ENCODE assay signal across 22 mouse cellular contexts in genomic region chr3:59295699-59296562, GRCm38 (mm10). TPM values are rescaled to one million over a fixed set of nuclear protein-coding genes. Genes with fewer than 3 reads are reported as not detected.
DNase-seq lines count a peak whose midpoint lies in the region; ATAC-seq lines count a peak whose summit lies in the region.
"Had no signal": no experiment of that assay in that cellular context is flagged by ENCODE, and none has a peak within 500 bp of the region (broad histone marks: within the 10 kb centered on the region; RNA-seq: fewer than 3 reads in every experiment).

No protein-coding gene starts in this region.

- peak; percentile 87 for DNase-seq in 3134 (ENCODE audit: extremely low read depth, insufficient read length, low spot score)
- peak; percentile 41 for DNase-seq in CD4-positive helper T cell, adult 2 months (ENCODE audit: low read depth, low spot score)
- DNase-seq in frontal cortex, postnatal 10 days (ENCODE audit: low spot score in 2 of 2) = no peak
- DNase-seq in liver, embryonic 11.5 days (ENCODE audit: low spot score) = no peak
- no peak for DNase-seq in left cerebral cortex, postnatal 4 days
- DNase-seq: adrenal gland, postnatal 10 days; cerebellum, adult 9-11 months; kidney, adult 18-20 months; liver, embryonic 13.5 days; right cerebral cortex, adult 18-20 months; thymus, postnatal 25 days had no signal

- no peak overlapping the region for H3K9ac ChIP-seq in limb, embryonic 13.5 days
- H3K9ac ChIP-seq in liver, embryonic 11.5 days (ENCODE audit: low read depth, low read length) = no peak overlapping the region
- H3K9ac ChIP-seq: forebrain, embryonic 15.5 days; hindbrain, embryonic 12.5 days; liver, embryonic 13.5 days; lung, embryonic 15.5 days; neural tube, embryonic 12.5 days had no signal

- intact Hi-C loops in left cerebral cortex, postnatal 4 days (cut with DNase I) = no loop called here

- H3K27ac ChIP-seq in limb, embryonic 13.5 days = peak overlapping the region; percentile 7; the same call in 1 of the 2 replicates
- H3K27ac ChIP-seq in liver, embryonic 11.5 days (ENCODE audit: low read depth, low read length) = no peak overlapping the region
- H3K27ac ChIP-seq: forebrain, embryonic 15.5 days; heart, embryonic 10.5 days; hindbrain, embryonic 12.5 days; kidney, postnatal 0 days; liver, embryonic 13.5 days; lung, embryonic 15.5 days; macrophage; neural tube, embryonic 12.5 days had no signal

- H3K9me3 ChIP-seq in limb, embryonic 13.5 days = no peaks in the 10 kb centered on the region
- no peaks in the 10 kb centered on the region for H3K9me3 ChIP-seq in liver, embryonic 11.5 days (ENCODE audit: control insufficient read depth, low read length)
- H3K9me3 ChIP-seq: forebrain, embryonic 15.5 days; heart, embryonic 10.5 days; hindbrain, embryonic 12.5 days; liver, embryonic 13.5 days; lung, embryonic 15.5 days; neural tube, embryonic 12.5 days had no signal

- no peaks in the 10 kb centered on the region for H3K36me3 ChIP-seq in limb, embryonic 13.5 days
- H3K36me3 ChIP-seq in liver, embryonic 11.5 days (ENCODE audit: control insufficient read depth, insufficient read depth, low read length) = no peaks in the 10 kb centered on the region
- H3K36me3 ChIP-seq: forebrain, embryonic 15.5 days; hindbrain, embryonic 12.5 days; liver, embryonic 13.5 days; lung, embryonic 15.5 days; neural tube, embryonic 12.5 days had no signal

- no peak overlapping the region for H3K4me3 ChIP-seq in limb, embryonic 13.5 days
- no peak overlapping the region for H3K4me3 ChIP-seq in liver, embryonic 11.5 days (ENCODE audit: low read depth, low read length)
- H3K4me3 ChIP-seq: erythroblast, embryonic 14.5 days; forebrain, embryonic 15.5 days; heart, embryonic 10.5 days; hindbrain, embryonic 12.5 days; liver, embryonic 13.5 days; lung, embryonic 15.5 days; neural tube, embryonic 12.5 days had no signal

- ATAC-seq in activated CD4-positive, CD25-positive, alpha-beta regulatory T cell, adult 4 months = peak; percentile 40
- 0 out of 2 replicates have a peak, but pooled peaks have one; percentile 28 for ATAC-seq in limb, embryonic 13.5 days (ENCODE audit: low FRiP score, low read depth)
- ATAC-seq in liver, embryonic 11.5 days (replicated peaks; ENCODE audit: low FRiP score) = no peak
- ATAC-seq: forebrain, embryonic 15.5 days had no signal

- H3K27me3 ChIP-seq in limb, embryonic 13.5 days = no peaks in the 10 kb centered on the region
- H3K27me3 ChIP-seq in liver, embryonic 11.5 days (replicated peaks; ENCODE audit: control insufficient read depth, insufficient read depth, low read length) = no peaks in the 10 kb centered on the region
- H3K27me3 ChIP-seq: forebrain, embryonic 15.5 days; hindbrain, embryonic 12.5 days; liver, embryonic 13.5 days; lung, embryonic 15.5 days; neural tube, embryonic 12.5 days had no signal

- H3K4me2 ChIP-seq in limb, embryonic 13.5 days (replicated peaks) = no peak overlapping the region
- H3K4me2 ChIP-seq in liver, embryonic 11.5 days = no peak overlapping the region
- H3K4me2 ChIP-seq: forebrain, embryonic 15.5 days; hindbrain, embryonic 12.5 days; liver, embryonic 13.5 days; lung, embryonic 15.5 days; midbrain, embryonic 11.5 days; neural tube, embryonic 12.5 days had no signal

- WGBS in limb, embryonic 13.5 days = 59% methylated on average over 16 of the region's 16 CpGs
- WGBS in liver, embryonic 11.5 days = 84% methylated on average over 16 of the region's 16 CpGs

- no peaks in the 10 kb centered on the region for H3K4me1 ChIP-seq in limb, embryonic 13.5 days
- H3K4me1 ChIP-seq in liver, embryonic 11.5 days (replicated peaks; ENCODE audit: control insufficient read depth, insufficient read depth, low read length) = no peaks in the 10 kb centered on the region
- H3K4me1 ChIP-seq: forebrain, embryonic 15.5 days; heart, embryonic 10.5 days; hindbrain, embryonic 12.5 days; liver, embryonic 13.5 days; lung, embryonic 15.5 days; neural tube, embryonic 12.5 days had no signal

RNA-seq across cellular contexts. Expression of gene P2ry12, which starts 33.3 kb away (rescaled TPM):
- polyA plus RNA-seq in activated CD4-positive, CD25-positive, alpha-beta regulatory T cell, adult 4 months (2017; shearing (Covaris generic)) = under 1 TPM in 1 of 2 experiments, not detected in 1; 0.79 TPM
- 1.8 and 1.9 TPM in 2 replicates for polyA plus RNA-seq in limb, embryonic 13.5 days (2015; fragmentation: Nextera tagmentation; extraction: Ambion mirVana)
- 1.9 and 2.2 TPM in 2 replicates for polyA plus RNA-seq in liver, embryonic 11.5 days (2014; fragmentation: Nextera tagmentation; extraction: Ambion mirVana)
- 10 to 100 TPM; 10.0 to 13.5 TPM for total RNA-seq in left cerebral cortex, postnatal 4 days (2021)
- polyA plus RNA-seq: erythroblast, embryonic 14.5 days had no signal

RNA-seq across cellular contexts. Expression of gene Igsf10, which starts 48.3 kb away (rescaled TPM):
- polyA plus RNA-seq in activated CD4-positive, CD25-positive, alpha-beta regulatory T cell, adult 4 months (2017; shearing (Covaris generic)) = not detected
- polyA plus RNA-seq in limb, embryonic 13.5 days (2015; fragmentation: Nextera tagmentation; extraction: Ambion mirVana) = 16.3 and 17.6 TPM in 2 replicates
- 1.1 and 1.2 TPM in 2 replicates for polyA plus RNA-seq in liver, embryonic 11.5 days (2014; fragmentation: Nextera tagmentation; extraction: Ambion mirVana)
- 1 to 10 TPM; 7.4 to 7.9 TPM for total RNA-seq in left cerebral cortex, postnatal 4 days (2021)
- polyA plus RNA-seq: erythroblast, embryonic 14.5 days had no signal

Comparison
In these comparisons a context has a peak if more than half of its experiments do, and no peak if none do; other contexts are left out.
1. DNase-seq: peak in 3134 (single experiment) and CD4-positive helper T cell, adult 2 months (single experiment); none in frontal cortex, postnatal 10 days (0 of 2), liver, embryonic 11.5 days (single experiment) and left cerebral cortex, postnatal 4 days (single experiment).